Mouse (Mus musculus) adrenal gland, adult 2 months (tissue): ENCODE results near the gene Lgals4. TPM values are rescaled to one million over a fixed set of nuclear protein-coding genes. Genes with fewer than 3 reads are reported as not detected.

Experiments
- DNase-seq: peaks from one replicate; pipeline ENCODE4 v3.0.0; 2021
- long read RNA-seq: library from polyadenylated mRNA; stranded (forward); transcript quantifications from one replicate; pipeline ENCODE4 v2.0.0, GENCODE M21; 2021
- polyA plus RNA-seq: library from polyadenylated mRNA; depleted of rRNA; stranded (reverse); fragments of >200 nt; gene quantifications from 2 replicates; pipeline ENCODE4 v1.2.3, GENCODE M21; 2012; rRNA removed
- total RNA-seq, 2 experiments: library from RNA; stranded (reverse); gene quantifications; 2 replicates each; pipeline ENCODE4 v1.2.3; 2021

The Lgals4 gene
- total RNA-seq: 1 to 10 TPM; 7.4 to 9.4 TPM
- 20.5 and 22.4 TPM in 2 replicates for polyA plus RNA-seq
- long read RNA-seq: 0 reads

GRCm38 (mm10) chr7:28833723-28834347 lies at the start of gene Lgals4:
Gene Lgals4, plus strand, starts transcription at chr7:28833854.
- no peak for DNase-seq

- no peak for DNase-seq
These were observed 48.5 kb upstream of the Lgals4 start for GRCm38 (mm10) chr7:28785161-28785560.

GRCm38 (mm10) chr7:28787884-28788283 lies 45.8 kb upstream of the Lgals4 start:
- no peak for DNase-seq

- no peak for DNase-seq
These were observed 45.1 kb upstream of the Lgals4 start, which contains the start of gene Rinl for GRCm38 (mm10) chr7:28788307-28789195. Gene Rinl, plus strand, starts transcription at chr7:28788969.

GRCm38 (mm10) chr7:28789235-28789634 lies 44.4 kb upstream of the Lgals4 start:
- DNase-seq: no peak

- no peak for DNase-seq
These were observed 43.4 kb upstream of the Lgals4 start for GRCm38 (mm10) chr7:28790066-28790806.

GRCm38 (mm10) chr7:28791706-28792105 lies 41.9 kb upstream of the Lgals4 start:
- DNase-seq: no peak

GRCm38 (mm10) chr7:28792391-28793185 lies 41.1 kb upstream of the Lgals4 start:
- no peak for DNase-seq

- no peak for DNase-seq
These were observed 39.8 kb upstream of the Lgals4 start for GRCm38 (mm10) chr7:28793834-28794233.

- DNase-seq: no peak
These were observed 39.2 kb upstream of the Lgals4 start for GRCm38 (mm10) chr7:28794496-28794895.

GRCm38 (mm10) chr7:28795832-28796231 lies 37.8 kb upstream of the Lgals4 start:
- DNase-seq: no peak

GRCm38 (mm10) chr7:28796562-28796975 lies 37.1 kb upstream of the Lgals4 start:
- DNase-seq: peak; percentile 90

- DNase-seq: no peak
These were observed 33.7 kb upstream of the Lgals4 start for GRCm38 (mm10) chr7:28799994-28800393.

GRCm38 (mm10) chr7:28801451-28801850 lies 32.2 kb upstream of the Lgals4 start:
- no peak for DNase-seq

- no peak for DNase-seq
These were observed 31.6 kb upstream of the Lgals4 start for GRCm38 (mm10) chr7:28801901-28802670.

GRCm38 (mm10) chr7:28802846-28803588 lies 30.6 kb upstream of the Lgals4 start:
- no peak for DNase-seq

GRCm38 (mm10) chr7:28803756-28804155 lies 29.9 kb upstream of the Lgals4 start:
- no peak for DNase-seq

- no peak for DNase-seq
These were observed 26.8 kb upstream of the Lgals4 start for GRCm38 (mm10) chr7:28806869-28807268.

GRCm38 (mm10) chr7:28807641-28808220 lies 25.9 kb upstream of the Lgals4 start:
- DNase-seq: peak; percentile 86
